Mouse (Mus musculus) E14TG2a.4 (cell line): ENCODE results near the gene Fbn1.

Source experiments
- CTCF ChIP-seq: conservative IDR thresholded peaks from 2 replicates; pipeline ENCODE4 v1.5.1; 2014; ENCODE audit warnings: low read length
- NANOG ChIP-seq: IDR thresholded peaks from 2 replicates; pipeline ENCODE4 v1.6.1; 2014; ENCODE audit warnings: borderline replicate concordance, low read length, mixed read lengths
- POU5F1 ChIP-seq: IDR thresholded peaks from 2 replicates; pipeline ENCODE4 v1.6.1; 2014; ENCODE audit warnings: low read length, borderline replicate concordance

DNA sequence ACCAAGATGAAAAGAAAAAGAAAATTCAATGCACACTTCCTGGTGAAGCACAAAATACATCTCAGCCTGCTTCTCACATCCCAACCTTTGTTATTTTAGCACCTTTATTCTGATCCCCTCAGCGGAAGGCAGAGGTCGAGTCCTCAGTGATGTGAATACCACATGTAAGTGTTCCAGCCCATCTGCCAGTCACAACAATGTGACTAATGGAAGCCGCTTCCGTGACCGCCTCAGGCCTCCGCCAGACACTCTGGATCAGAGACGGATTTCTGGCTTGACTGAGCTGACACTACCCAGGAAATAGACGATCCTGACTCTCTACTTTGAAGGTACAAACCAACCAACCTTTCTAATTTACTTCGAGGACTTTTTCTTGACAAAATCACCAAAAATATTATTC, 22.9 kb downstream of the Fbn1 start:
- TF ChIP-seq CTCF: no peak
- no peak for TF ChIP-seq NANOG
- TF ChIP-seq POU5F1: no peak
